Mouse (Mus musculus): ENCODE results near the gene Krtap2-4. TPM values are rescaled to one million over a fixed set of nuclear protein-coding genes. Genes with fewer than 3 reads are reported as not detected.

Krtap2-4 gene
- total RNA-seq, 2 experiments from 2014 or later, result not detected

DNA sequence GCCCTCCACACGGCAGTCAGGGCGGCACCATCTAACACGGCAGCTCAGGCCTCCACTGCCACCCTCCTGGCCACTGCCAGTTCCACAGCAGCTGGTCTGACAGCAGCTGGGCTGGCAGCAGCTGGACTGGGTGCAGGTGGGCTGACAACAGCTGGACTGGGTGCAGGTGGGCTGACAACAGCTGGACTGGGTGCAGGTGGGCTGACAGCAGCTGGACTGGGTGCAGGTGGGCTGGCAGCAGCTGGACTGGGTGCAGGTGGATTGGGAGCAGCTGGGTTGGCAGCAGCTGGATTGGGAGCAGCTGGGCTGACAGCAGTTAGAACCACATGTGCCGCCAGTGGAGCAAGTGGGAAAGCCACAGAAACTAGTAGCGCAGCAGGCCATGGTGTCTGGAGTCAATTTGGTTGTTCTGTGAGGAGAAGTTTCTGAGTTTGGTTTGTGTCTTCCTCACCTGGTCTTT lies 31.4 kb downstream of the Krtap2-4 start, which contains the start of gene Krtap1-4:
Gene Krtap1-4 (minus strand): TSS at position 410 of the 460 bp plus-strand sequence.
- no peak for DNase-seq (ENCODE audit: low spot score in 2 of 2)

DNA sequence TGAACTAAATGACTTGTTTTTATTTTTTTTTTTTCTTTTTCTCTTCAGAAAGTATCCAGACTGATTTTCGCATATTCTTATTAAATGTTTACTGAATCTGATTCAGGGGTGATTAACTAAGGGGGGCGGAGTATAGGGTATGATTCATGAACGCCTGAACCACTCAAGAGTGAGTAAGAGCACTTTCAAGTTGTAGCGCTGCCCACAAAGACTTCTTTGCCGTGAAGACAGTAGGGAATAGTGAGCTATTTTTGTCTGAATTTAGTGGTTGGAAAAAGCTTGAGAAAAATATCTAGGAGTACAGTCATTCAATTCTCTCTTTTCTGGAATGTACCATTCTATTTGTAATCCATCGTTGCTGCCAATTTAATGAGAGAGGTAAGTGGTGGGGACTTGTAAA lies 33.1 kb downstream of the Krtap2-4 start:
- DNase-seq (ENCODE audit: low spot score in 2 of 2), result no peak

- no peak for DNase-seq (ENCODE audit: low spot score in 2 of 2)
Measured at GRCm38 (mm10) chr11:99581051-99581450, 33.6 kb downstream of the Krtap2-4 start.

DNA sequence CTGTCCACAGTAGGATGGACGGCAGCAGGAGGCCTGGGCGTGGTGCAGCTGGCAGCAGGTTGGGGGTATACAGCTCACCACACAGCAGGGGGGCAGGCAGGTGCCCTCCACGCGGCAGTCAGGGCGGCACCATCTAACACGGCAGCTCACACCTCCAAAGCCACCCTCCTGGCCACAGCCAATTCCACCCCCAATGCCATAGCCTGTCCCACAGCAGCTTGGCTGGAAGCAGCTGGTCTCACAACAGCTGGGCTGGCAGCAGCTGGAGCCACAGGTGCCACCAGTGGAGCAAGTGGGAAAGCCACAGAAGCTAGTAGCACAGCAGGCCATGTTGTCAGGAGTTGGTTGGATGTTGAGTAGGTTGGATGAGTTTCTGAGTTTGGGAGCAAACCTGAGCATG lies 34.0 kb downstream of the Krtap2-4 start, which contains the start of gene Krtap1-5:
Gene Krtap1-5 (minus strand): TSS at position 381 of the 400 bp plus-strand sequence.
- DNase-seq (ENCODE audit: low spot score in 2 of 2), result no peak

GRCm38 (mm10) chr11:99574106-99574505 lies 40.5 kb downstream of the Krtap2-4 start:
- peak; percentile 74 to 78 for DNase-seq (ENCODE audit: low spot score in 2 of 2)

DNA sequence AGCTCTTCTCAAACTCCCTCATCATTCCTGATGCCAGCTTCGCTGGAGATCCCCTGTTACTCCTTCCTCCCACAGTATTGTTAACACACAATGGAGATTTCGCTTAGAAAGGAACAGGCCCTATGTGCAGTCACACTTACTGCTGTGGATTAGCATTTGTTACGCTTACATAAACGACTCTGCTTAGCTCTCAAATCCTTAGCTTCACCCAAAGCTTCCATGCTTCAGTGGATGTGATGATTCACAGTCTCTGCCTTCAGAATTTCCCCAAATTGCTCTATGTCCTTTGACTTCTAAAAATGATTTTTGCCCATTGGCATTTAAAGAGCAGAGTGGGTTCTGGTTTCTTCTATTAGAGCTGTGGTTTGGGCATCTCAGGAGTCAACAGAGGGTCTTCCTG lies 41.5 kb downstream of the Krtap2-4 start:
- DNase-seq (ENCODE audit: low spot score in 2 of 2), result no peak

DNA sequence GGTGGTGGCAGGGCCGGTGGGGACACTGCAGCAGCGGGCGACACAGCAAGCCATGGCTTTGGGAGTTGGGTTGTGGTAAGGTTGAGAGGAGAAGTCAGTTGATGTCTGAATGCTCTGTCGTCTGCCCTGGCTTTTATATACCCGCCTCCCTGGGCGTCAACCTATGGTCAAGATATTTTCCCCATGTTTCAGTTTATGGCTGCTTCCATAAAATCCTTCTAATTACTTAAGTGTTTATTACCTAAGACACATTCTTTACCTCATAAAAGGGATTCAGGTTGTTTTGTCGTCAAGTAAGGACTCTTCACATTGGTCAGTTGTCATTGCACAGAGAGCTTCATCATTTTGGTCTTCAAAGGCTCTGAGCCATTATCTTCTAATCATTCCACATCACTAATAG lies 48.1 kb downstream of the Krtap2-4 start, which contains the start of gene Krtap3-1:
Gene Krtap3-1 (minus strand): TSS at position 101 of the 400 bp plus-strand sequence.
- DNase-seq (ENCODE audit: low spot score in 2 of 2), result no peak

Other genes starting within 250 kb of the Krtap2-4 start
- under 1 TPM; 0.30 to 0.33 TPM for gene Krt28, start 239.9 kb downstream of the Krtap2-4 start, total RNA-seq (2021)
- 10 to 100 TPM; 14.3 to 14.8 TPM for gene Krt10, start 225.5 kb downstream of the Krtap2-4 start, total RNA-seq (2021)
- gene Krt12, start 192.6 kb downstream of the Krtap2-4 start, total RNA-seq (2021), result 1 to 10 TPM; 1.5 to 1.6 TPM
- not detected for gene Krt20, start 176.7 kb downstream of the Krtap2-4 start, total RNA-seq (2021)
- gene Krt23, start 121.7 kb downstream of the Krtap2-4 start, total RNA-seq (2021), result not detected
- gene Krt39, start 93.5 kb downstream of the Krtap2-4 start, total RNA-seq (2021), result not detected
- not detected for gene Krt40, start 71.7 kb downstream of the Krtap2-4 start, total RNA-seq (2021)
- not detected for gene Krtap3-3, start 64.0 kb downstream of the Krtap2-4 start, total RNA-seq (2021)
- gene Krtap3-2, start 58.0 kb downstream of the Krtap2-4 start, total RNA-seq (2021), result not detected
- not detected for gene Gm11939, start 55.4 kb downstream of the Krtap2-4 start, total RNA-seq (2021)
- not detected for gene Krtap3-1, start 48.2 kb downstream of the Krtap2-4 start, total RNA-seq (2021)
- not detected for gene Krtap1-5, start 33.8 kb downstream of the Krtap2-4 start, total RNA-seq (2021)
- not detected for gene Krtap1-4, start 31.2 kb downstream of the Krtap2-4 start, total RNA-seq (2021)
- gene Krtap1-3, start 23.5 kb downstream of the Krtap2-4 start, total RNA-seq (2021), result not detected
- not detected for gene Krtap9-3, start 16.7 kb downstream of the Krtap2-4 start, total RNA-seq (2021)
- not detected for gene Gm11938, start 11.5 kb downstream of the Krtap2-4 start, total RNA-seq (2021)
- not detected for gene Gm11937, start 4.7 kb downstream of the Krtap2-4 start, total RNA-seq (2021)
- not detected for gene Gm11562, start 5.6 kb upstream of the Krtap2-4 start, total RNA-seq (2021)
- not detected for gene Krtap4-1, start 13.4 kb upstream of the Krtap2-4 start, total RNA-seq (2021)
- not detected for gene Krtap4-2, start 20.2 kb upstream of the Krtap2-4 start, total RNA-seq (2021)
- gene Krtap4-7, start 29.2 kb upstream of the Krtap2-4 start, total RNA-seq (2021), result not detected
- gene Gm11555, start 35.4 kb upstream of the Krtap2-4 start, total RNA-seq (2021), result not detected
- gene Gm11563, start 44.1 kb upstream of the Krtap2-4 start, total RNA-seq (2021), result not detected
- not detected for gene Krtap4-6, start 51.1 kb upstream of the Krtap2-4 start, total RNA-seq (2021)
- gene Gm14190, start 75.9 kb upstream of the Krtap2-4 start, total RNA-seq (2021), result not detected
- gene Gm14180, start 119.4 kb upstream of the Krtap2-4 start, total RNA-seq (2021), result not detected
- gene Gm11595, start 158.1 kb upstream of the Krtap2-4 start, total RNA-seq (2021), result not detected
- not detected for gene Krtap4-8, start 165.9 kb upstream of the Krtap2-4 start, total RNA-seq (2021)
- gene Krtap4-9, start 170.4 kb upstream of the Krtap2-4 start, total RNA-seq (2021), result not detected
- gene Gm11596, start 178.6 kb upstream of the Krtap2-4 start, total RNA-seq (2021), result not detected
- gene Gm11569, start 184.1 kb upstream of the Krtap2-4 start, total RNA-seq (2021), result not detected
- gene Gm11554, start 189.6 kb upstream of the Krtap2-4 start, total RNA-seq (2021), result not detected
- not detected for gene Krtap4-13, start 195.0 kb upstream of the Krtap2-4 start, total RNA-seq (2021)
- not detected for gene Gm11564, start 200.8 kb upstream of the Krtap2-4 start, total RNA-seq (2021)
- gene 2300003K06Rik, start 223.2 kb upstream of the Krtap2-4 start, total RNA-seq (2021), result not detected
- gene Krtap4-16, start 236.8 kb upstream of the Krtap2-4 start, total RNA-seq (2021), result not detected
- gene Gm11568, start 243.1 kb upstream of the Krtap2-4 start, total RNA-seq (2021), result not detected
- gene Gm11559, start 249.6 kb upstream of the Krtap2-4 start, total RNA-seq (2021), result not detected

Measured in layer of hippocampus, postnatal 10 days (tissue).